Mouse (Mus musculus) erythroblast, embryonic 14.5 days (primary cell): ENCODE measurements around the gene Nrxn2. TPM values are rescaled to one million over a fixed set of nuclear protein-coding genes. Genes with fewer than 3 reads are reported as not detected.

Source experiments
- H3K27me3 ChIP-seq: 2 replicates; pipeline ENCODE4 v1.6.1; 2012; ENCODE audit warnings: inconsistent platforms; ENCODE audit not compliant: control insufficient read depth
- H3K36me3 ChIP-seq: 2 replicates; pipeline ENCODE4 v1.6.1; 2012; ENCODE audit warnings: mild to moderate bottlenecking, inconsistent platforms; ENCODE audit not compliant: control insufficient read depth
- H3K4me1 ChIP-seq: 2 replicates; pipeline ENCODE4 v1.6.1; 2012; ENCODE audit warnings: inconsistent platforms; ENCODE audit not compliant: control insufficient read depth
- H3K4me3 ChIP-seq: replicated peaks from 2 replicates; pipeline ENCODE3; 2012; ENCODE audit warnings: moderate library complexity, mild to moderate bottlenecking, inconsistent platforms
- H3K9me3 ChIP-seq: 2 replicates; pipeline ENCODE4 v1.6.1; 2012; ENCODE audit warnings: low read length, inconsistent platforms, mixed read lengths; ENCODE audit not compliant: control insufficient read depth
- GATA1 ChIP-seq: IDR thresholded peaks from 2 replicates; pipeline ENCODE4 v1.6.1; 2012; ENCODE audit warnings: low read length, inconsistent platforms, mixed read lengths
- TAL1 ChIP-seq: IDR thresholded peaks from 3 replicates; pipeline ENCODE4 v1.6.1; 2012; ENCODE audit warnings: low read length, inconsistent platforms, mixed read lengths
- polyA plus RNA-seq: library from polyadenylated mRNA; stranded (reverse); fragments of >175 nt; gene quantifications from 2 replicates; pipeline ENCODE4 v1.2.3, GENCODE M21; 2012

The Nrxn2 gene
- polyA plus RNA-seq, 1 experiment: 0.03 TPM

- no peak for TF ChIP-seq GATA1
- TF ChIP-seq TAL1: no peak
- H3K4me1 ChIP-seq: no peaks in the 10 kb centered on the region
- no peaks in the 10 kb centered on the region for H3K9me3 ChIP-seq
- peaks cover 18% of the 10 kb centered on the region for H3K27me3 ChIP-seq
- H3K4me3 ChIP-seq: no peak overlapping the region
- no peaks in the 10 kb centered on the region for H3K36me3 ChIP-seq
Observed at GRCm38 (mm10) chr19:6525023-6525422, 106.5 kb downstream of the Nrxn2 start.

- peaks cover 28% of the 10 kb centered on the region for H3K27me3 ChIP-seq
Observed at GRCm38 (mm10) chr19:6526010-6526409, 107.5 kb downstream of the Nrxn2 start.

GRCm38 (mm10) chr19:6527439-6527838, 108.9 kb downstream of the Nrxn2 start:
- Histone ChIP-seq H3K4me3 (no peak overlapping the region), H3K36me3 (no peaks in the 10 kb centered on the region), H3K4me1 (no peaks in the 10 kb centered on the region), H3K9me3 (no peaks in the 10 kb centered on the region; the same call in 1 of the 2 replicates), H3K27me3 (peaks cover 43% of the 10 kb centered on the region)
- no peak for TF ChIP-seq GATA1
- no peak for TF ChIP-seq TAL1

More at GRCm38 (mm10) chr19:6526010-6526409, 107.5 kb downstream of the Nrxn2 start:
- Histone ChIP-seq H3K9me3 (no peaks in the 10 kb centered on the region), H3K36me3 (no peaks in the 10 kb centered on the region), H3K4me3 (no peak overlapping the region), H3K4me1 (no peaks in the 10 kb centered on the region)
- TF ChIP-seq TAL1: no peak

GRCm38 (mm10) chr19:6527839-6528531, 109.5 kb downstream of the Nrxn2 start:
- Histone ChIP-seq H3K27me3 (peaks cover 48% of the 10 kb centered on the region), H3K36me3 (no peaks in the 10 kb centered on the region), H3K4me3 (no peak overlapping the region), H3K4me1 (no peaks in the 10 kb centered on the region), H3K9me3 (no peaks in the 10 kb centered on the region; the same call in 1 of the 2 replicates)
- no peak for TF ChIP-seq TAL1
- no peak for TF ChIP-seq GATA1

- H3K4me1 ChIP-seq: no peaks in the 10 kb centered on the region
- H3K4me3 ChIP-seq: no peak overlapping the region
- peaks cover 62% of the 10 kb centered on the region for H3K27me3 ChIP-seq
- H3K9me3 ChIP-seq: no peaks in the 10 kb centered on the region; the same call in 1 of the 2 replicates
- H3K36me3 ChIP-seq: no peaks in the 10 kb centered on the region
- no peak for TF ChIP-seq TAL1
- TF ChIP-seq GATA1: no peak
Observed at GRCm38 (mm10) chr19:6529265-6529985, 110.9 kb downstream of the Nrxn2 start.

- Histone ChIP-seq H3K9me3 (no peaks in the 10 kb centered on the region; the same call in 1 of the 2 replicates), H3K27me3 (peaks cover 68% of the 10 kb centered on the region), H3K4me1 (no peaks in the 10 kb centered on the region), H3K4me3 (no peak overlapping the region), H3K36me3 (no peaks in the 10 kb centered on the region)
- TF ChIP-seq GATA1 (no peak), TAL1 (no peak)
Observed at GRCm38 (mm10) chr19:6530359-6530758, 111.8 kb downstream of the Nrxn2 start.

- Histone ChIP-seq H3K4me1 (no peaks in the 10 kb centered on the region), H3K9me3 (no peaks in the 10 kb centered on the region; the same call in 1 of the 2 replicates), H3K27me3 (peaks cover 70% of the 10 kb centered on the region), H3K4me3 (no peak overlapping the region), H3K36me3 (no peaks in the 10 kb centered on the region)
- TF ChIP-seq TAL1: no peak
- no peak for TF ChIP-seq GATA1
Observed at GRCm38 (mm10) chr19:6531011-6531631, 112.6 kb downstream of the Nrxn2 start.

- Histone ChIP-seq H3K27me3 (peaks cover 70% of the 10 kb centered on the region), H3K4me3 (no peak overlapping the region), H3K4me1 (no peaks in the 10 kb centered on the region), H3K9me3 (no peaks in the 10 kb centered on the region; the same call in 1 of the 2 replicates), H3K36me3 (no peaks in the 10 kb centered on the region)
- TF ChIP-seq GATA1 (no peak), TAL1 (no peak)
Observed at GRCm38 (mm10) chr19:6531832-6532471, 113.4 kb downstream of the Nrxn2 start.

GRCm38 (mm10) chr19:6532656-6533055, 114.1 kb downstream of the Nrxn2 start:
- H3K9me3 ChIP-seq: no peaks in the 10 kb centered on the region; the same call in 1 of the 2 replicates
- H3K27me3 ChIP-seq: peaks cover 70% of the 10 kb centered on the region

More at GRCm38 (mm10) chr19:6532656-6533055, 114.1 kb downstream of the Nrxn2 start:
- Histone ChIP-seq H3K4me3 (no peak overlapping the region), H3K4me1 (no peaks in the 10 kb centered on the region), H3K36me3 (no peaks in the 10 kb centered on the region)
- TF ChIP-seq TAL1 (no peak), GATA1 (no peak)
